Mouse (Mus musculus): ENCODE results near the gene Tacstd2. TPM values are rescaled to one million over a fixed set of nuclear protein-coding genes. Genes with fewer than 3 reads are reported as not detected.
"Not testable (repeated sequence)": the region's sequence is repeated elsewhere in the genome, so short reads cannot be mapped to it uniquely, and the experiment has no call there.

Gene Tacstd2
- not detected for total RNA-seq (2021)

GRCm38 (mm10) chr6:67535777-67536054 lies at the start of gene Tacstd2:
Gene Tacstd2, minus strand, starts transcription at chr6:67535796.
- no peak for DNase-seq (ENCODE audit: low spot score)
- intact Hi-C loops (cut with DNase I): no loop called here

DNA sequence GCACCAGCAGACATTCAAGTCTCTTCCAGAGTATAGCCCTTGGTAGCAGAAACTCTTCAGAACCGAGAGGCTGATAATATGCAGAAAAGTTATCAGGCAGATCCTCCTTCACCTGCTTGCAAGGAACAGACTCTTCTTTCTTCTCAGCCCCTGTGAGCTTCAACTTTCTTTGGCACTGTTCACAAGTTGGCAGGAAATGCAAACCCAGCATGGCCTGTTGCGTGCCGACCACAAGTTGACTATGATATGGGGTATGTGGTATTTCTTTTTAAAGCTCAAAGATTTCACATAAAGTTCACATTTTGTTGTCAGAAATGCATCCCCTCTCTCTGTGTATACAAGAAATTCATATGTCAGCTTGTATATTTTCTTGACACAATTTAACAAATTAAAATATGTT lies 30.7 kb upstream of the Tacstd2 start:
- DNase-seq (ENCODE audit: low spot score): no peak
- intact Hi-C loops (cut with DNase I): no loop called here

DNA sequence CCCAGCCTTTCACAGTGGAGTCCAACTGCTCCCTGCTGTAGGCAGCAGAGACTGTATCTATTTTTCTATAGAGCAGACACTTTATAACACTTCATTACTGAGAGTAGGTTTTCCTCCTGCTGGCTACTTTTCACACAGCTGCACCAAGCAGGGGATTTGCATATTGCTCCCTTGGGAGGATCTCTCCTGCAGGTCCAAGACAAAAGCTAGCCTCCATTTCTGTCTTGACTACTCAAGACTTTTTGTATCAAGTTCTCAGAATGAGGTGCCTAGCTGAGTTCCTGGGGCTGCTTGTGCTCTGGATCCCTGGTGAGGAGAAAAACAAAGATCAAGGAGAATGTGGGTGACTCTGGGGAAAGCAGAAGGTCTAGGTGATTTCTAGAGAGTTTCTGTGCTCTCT lies 19.8 kb upstream of the Tacstd2 start:
- no peak for DNase-seq (ENCODE audit: low spot score)
- intact Hi-C loops (cut with DNase I): no loop called here

DNA sequence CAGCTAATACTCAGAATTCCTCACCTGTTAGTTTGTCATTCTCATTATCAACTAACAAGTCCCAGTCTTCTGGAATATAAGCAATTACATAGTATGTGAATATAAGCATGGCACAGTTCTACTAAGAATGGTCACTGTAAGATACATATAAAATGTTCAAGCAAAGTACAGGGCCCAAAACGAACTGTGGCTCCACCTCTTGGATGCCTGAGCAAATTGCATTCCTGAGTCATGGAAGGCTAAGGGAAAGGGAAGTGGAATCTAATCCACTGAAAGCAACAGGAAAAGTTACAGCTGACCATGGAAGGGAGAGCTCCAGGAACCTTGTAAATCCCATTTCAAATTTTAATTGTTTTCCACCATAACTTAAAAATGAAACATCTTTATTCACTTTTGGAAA lies 14.0 kb upstream of the Tacstd2 start:
- intact Hi-C loops (cut with DNase I): no loop called here
- DNase-seq (ENCODE audit: low spot score): no peak

GRCm38 (mm10) chr6:67535005-67535776 lies 405 bp downstream of the Tacstd2 start:
- DNase-seq (ENCODE audit: low spot score): no peak
- intact Hi-C loops (cut with DNase I): no loop called here

GRCm38 (mm10) chr6:67534191-67535004 lies 1.2 kb downstream of the Tacstd2 start:
- intact Hi-C loops (cut with DNase I): no loop called here
- DNase-seq (ENCODE audit: low spot score): no peak

- intact Hi-C loops (cut with DNase I): no loop called here
- DNase-seq (ENCODE audit: low spot score): no peak
Observed at GRCm38 (mm10) chr6:67532665-67533440, 2.7 kb downstream of the Tacstd2 start.

- intact Hi-C loops (cut with DNase I): no loop called here
- DNase-seq (ENCODE audit: low spot score): no peak
Observed at GRCm38 (mm10) chr6:67531822-67532162, 3.8 kb downstream of the Tacstd2 start.

DNA sequence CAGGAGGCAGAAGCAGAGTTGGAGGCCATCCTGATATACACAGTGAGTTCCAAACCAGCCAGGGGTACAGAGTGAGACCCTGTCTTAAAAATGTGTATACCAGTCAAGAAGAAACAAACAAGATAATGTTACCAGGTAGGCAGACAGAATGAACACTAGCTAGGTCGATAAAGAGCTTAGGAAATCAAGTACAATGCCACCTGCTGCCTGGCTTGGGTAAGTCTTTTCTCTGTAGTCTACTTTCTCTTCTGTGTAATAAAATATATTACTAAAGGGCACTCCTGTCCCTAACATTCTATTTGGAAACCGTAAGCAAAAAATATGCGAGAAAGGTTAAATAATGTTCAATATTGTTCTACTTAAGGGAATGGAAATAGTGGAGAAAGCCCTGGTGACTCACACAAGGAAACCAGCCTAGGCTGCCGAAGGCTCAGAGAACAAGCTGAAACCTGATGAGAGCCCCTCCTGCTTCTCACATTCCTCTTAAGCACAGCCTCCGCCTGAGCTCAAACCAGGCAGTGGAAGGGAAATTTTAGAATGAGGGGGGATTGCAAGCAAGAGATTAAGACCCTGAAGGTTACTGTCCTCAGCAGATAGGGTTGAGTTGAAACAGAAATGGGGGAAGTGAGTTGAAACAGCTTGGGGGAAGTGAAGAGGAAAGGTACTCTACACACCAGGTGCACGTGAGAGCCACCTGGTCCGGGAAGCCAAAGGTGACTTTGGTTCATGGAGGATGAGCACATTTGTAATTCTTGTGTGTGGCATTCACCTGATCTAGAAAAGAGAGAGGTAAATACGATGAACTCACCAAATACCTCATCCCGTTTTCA lies 4.4 kb downstream of the Tacstd2 start:
- no peak for DNase-seq (ENCODE audit: low spot score)
- intact Hi-C loops (cut with DNase I): no loop called here

GRCm38 (mm10) chr6:67526356-67526755 lies 9.2 kb downstream of the Tacstd2 start:
- DNase-seq (ENCODE audit: low spot score): no peak
- intact Hi-C loops (cut with DNase I): no loop called here

DNA sequence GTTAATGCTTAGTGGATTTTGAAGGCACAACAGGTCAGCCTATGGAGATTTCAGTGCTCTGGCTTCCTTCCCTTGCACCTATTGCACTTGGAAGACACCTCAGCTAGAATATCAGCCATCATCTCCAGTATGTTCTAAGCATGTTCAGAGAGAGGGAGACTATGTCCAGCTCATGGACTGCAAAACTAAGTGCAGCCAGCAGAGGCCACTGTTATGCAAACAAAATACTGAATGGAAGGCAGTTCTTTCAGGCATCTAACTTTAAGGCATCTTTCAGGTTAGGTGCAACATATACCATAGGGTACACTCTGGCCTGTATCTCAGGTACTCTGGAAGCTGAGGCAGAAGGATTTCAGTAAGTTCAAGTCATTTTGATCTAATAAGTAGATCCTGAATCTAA lies 24.8 kb downstream of the Tacstd2 start:
- intact Hi-C loops (cut with DNase I): no loop called here
- DNase-seq (ENCODE audit: low spot score): no peak

DNA sequence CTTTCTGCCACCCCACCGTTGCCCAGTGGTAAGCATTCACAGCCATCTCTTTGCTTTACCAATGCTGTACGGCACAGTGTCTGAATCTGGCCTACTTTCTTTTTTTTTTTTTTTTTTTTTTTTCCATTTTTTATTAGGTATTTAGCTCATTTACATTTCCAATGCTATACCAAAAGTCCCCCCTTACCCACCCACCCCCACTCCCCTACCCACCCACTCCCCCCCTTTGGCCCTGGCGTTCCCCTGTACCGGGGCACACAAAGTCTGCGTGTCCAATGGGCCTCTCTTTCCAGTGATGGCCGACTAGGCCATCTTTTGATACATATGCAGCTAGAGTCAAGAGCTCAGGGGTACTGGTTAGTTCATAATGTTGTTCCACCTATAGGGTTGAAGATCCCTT lies 33.7 kb downstream of the Tacstd2 start:
- DNase-seq (ENCODE audit: low spot score); intact Hi-C loops (cut with DNase I): not testable (repeated sequence)

GRCm38 (mm10) chr6:67491755-67492154 lies 43.8 kb downstream of the Tacstd2 start, which contains the start of gene Il23r:
Gene Il23r, minus strand, starts transcription at chr6:67491855.
- intact Hi-C loops (cut with DNase I): no loop called here
- no peak for DNase-seq (ENCODE audit: low spot score)

Other genes with a start within 250 kb of the Tacstd2 start
- under 1 TPM in 1 of 2 experiments, not detected in 1; 0.08 TPM for gene Il12rb2, start 159.6 kb downstream of the Tacstd2 start, total RNA-seq (2021)
- not detected for gene Il23r, start 43.9 kb downstream of the Tacstd2 start, total RNA-seq (2021)